Comparison of ENCODE assay signal across 14 mouse cellular contexts in the genomic region with DNA sequence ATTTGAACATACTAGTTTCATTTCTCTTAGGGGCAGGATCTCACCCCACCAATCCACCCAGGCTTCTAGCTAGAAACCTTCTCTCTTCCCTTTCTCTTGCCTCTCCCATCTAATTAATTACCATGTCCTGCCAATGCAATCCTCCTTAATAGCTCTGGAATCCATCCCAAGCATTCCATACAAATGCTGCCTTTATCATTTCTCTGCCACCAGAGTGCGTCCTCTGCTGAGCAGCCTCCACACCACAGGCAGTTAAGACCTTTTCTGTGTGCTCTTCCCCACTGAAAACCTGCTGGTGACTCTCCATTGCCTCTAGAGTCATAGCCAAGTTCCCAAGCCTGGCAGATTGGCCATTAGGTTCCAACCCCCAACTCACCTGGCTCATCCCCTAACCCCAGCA.
"Had no signal": no experiment of that assay in that cellular context is flagged by ENCODE, and none has a peak within 500 bp of the region (broad histone marks: within the 10 kb centered on the region; RNA-seq: fewer than 3 reads in every experiment).

No protein-coding gene starts in this region.

- H3K36me3 ChIP-seq: limb, embryonic 12.5 days; liver, embryonic 13.5 days had no signal

- H3K9ac ChIP-seq: limb, embryonic 12.5 days; liver, embryonic 13.5 days; liver, postnatal 0 days had no signal

- ATAC-seq: liver, postnatal 0 days; midbrain, embryonic 16.5 days had no signal

- H3K9me3 ChIP-seq: limb, embryonic 12.5 days; liver, embryonic 13.5 days; megakaryocyte, embryonic 14.5 days had no signal

- H3K4me1 ChIP-seq: liver, embryonic 13.5 days had no signal

- H3K4me2 ChIP-seq: limb, embryonic 12.5 days; liver, embryonic 13.5 days; midbrain, embryonic 11.5 days had no signal

- H3K4me3 ChIP-seq: limb, embryonic 12.5 days; liver, embryonic 13.5 days; megakaryocyte, embryonic 14.5 days had no signal

- H3K27ac ChIP-seq: limb, embryonic 12.5 days; liver, embryonic 13.5 days; macrophage had no signal

- DNase-seq: kidney, postnatal 25 days; layer of hippocampus, adult 9-11 months; liver; liver, embryonic 13.5 days; liver, postnatal 0 days; lung, postnatal 10 days; right cerebral cortex, adult 18-20 months; right cerebral cortex, postnatal 25 days; thymus, postnatal 4 days had no signal
